Mouse (Mus musculus): ENCODE measurements around the gene Slc24a3.

DNA sequence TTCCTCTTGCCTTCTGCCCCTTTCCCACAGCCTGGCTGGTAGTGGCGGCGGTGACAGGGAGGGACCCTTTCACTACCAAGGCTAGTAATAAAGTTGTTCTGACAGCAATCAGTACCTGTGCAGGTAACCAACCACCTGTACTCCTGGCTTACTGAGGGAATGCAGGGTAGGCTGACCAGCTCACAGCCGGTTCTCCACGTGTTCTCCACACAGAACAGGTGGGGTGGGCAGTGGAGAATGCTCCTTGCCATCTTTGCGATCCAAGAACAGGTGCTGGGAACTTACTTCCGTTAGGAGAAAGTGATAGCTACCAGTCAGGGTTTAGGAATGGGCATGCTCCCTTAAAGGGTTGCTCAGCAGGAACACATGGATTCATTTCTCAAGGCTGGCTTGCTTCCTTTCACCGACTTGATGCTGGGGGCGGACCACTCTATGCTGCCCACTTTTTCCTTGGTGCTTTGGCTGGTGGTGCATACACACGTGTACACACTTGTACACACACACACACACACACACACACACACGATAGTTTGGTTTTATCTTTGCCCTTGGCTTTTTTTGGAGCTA, 934 bp downstream of the Slc24a3 start:
- TF ChIP-seq CTCF (IDR thresholded peaks at IDR 0.05; ENCODE audit: insufficient read depth, low read length) = no peak
- no peak for TF ChIP-seq POLR2A (IDR thresholded peaks at IDR 0.05; ENCODE audit: borderline replicate concordance, extremely low read depth, low read depth, low read length)
